Mouse (Mus musculus) E14TG2a.4 (cell line): Measurements from ENCODE around the gene Spop.
A peak's percentile ranks its signal among the peaks of the same experiment; 100 is the strongest.
"Not testable (repeated sequence)": the region's sequence is repeated elsewhere in the genome, so short reads cannot be mapped to it uniquely, and the experiment has no call there.

Source experiments
- H3K27me3 ChIP-seq: 2 replicates; pipeline ENCODE4 v1.6.1; 2014; ENCODE audit warnings: low read length, control low read depth; ENCODE audit not compliant: insufficient read depth
- H3K36me3 ChIP-seq: 2 replicates; pipeline ENCODE4 v1.6.1; 2014; ENCODE audit warnings: low read length, control low read depth; ENCODE audit not compliant: insufficient read depth
- H3K4me1 ChIP-seq: replicated peaks from 2 replicates; pipeline ENCODE4 v1.6.1; 2014; ENCODE audit warnings: low read depth, low read length, control low read depth
- H3K4me3 ChIP-seq: replicated peaks from 2 replicates; pipeline ENCODE4 v1.5.1; 2014; ENCODE audit warnings: mild to moderate bottlenecking, low read length
- H3K9me3 ChIP-seq: 2 replicates; pipeline ENCODE4 v1.6.1; 2014; ENCODE audit warnings: low read length, control low read depth
- CTCF ChIP-seq: conservative IDR thresholded peaks from 2 replicates; pipeline ENCODE4 v1.5.1; 2014; ENCODE audit warnings: low read length
- NANOG ChIP-seq: IDR thresholded peaks from 2 replicates; pipeline ENCODE4 v1.6.1; 2014; ENCODE audit warnings: borderline replicate concordance, low read length, mixed read lengths
- POU5F1 ChIP-seq: IDR thresholded peaks from 2 replicates; pipeline ENCODE4 v1.6.1; 2014; ENCODE audit warnings: low read length, borderline replicate concordance

Gene Spop

GRCm38 (mm10) chr11:95396548-95396947 is 17.3 kb upstream of the Spop start:
- Histone ChIP-seq H3K27me3 (peaks cover 25% of the 10 kb centered on the region), H3K36me3 (peaks cover 16% of the 10 kb centered on the region), H3K4me3 (no peak overlapping the region), H3K4me1 (peaks cover 35% of the 10 kb centered on the region), H3K9me3 (no peaks in the 10 kb centered on the region)
- TF ChIP-seq POU5F1: no peak
- no peak for TF ChIP-seq CTCF
- TF ChIP-seq NANOG: no peak

- Histone ChIP-seq H3K36me3 (peaks cover under 1% of the 10 kb centered on the region; the same call in 1 of the 2 replicates), H3K27me3 (peaks cover 30% of the 10 kb centered on the region), H3K4me1 (peaks cover 34% of the 10 kb centered on the region), H3K4me3 (no peak overlapping the region), H3K9me3 (no peaks in the 10 kb centered on the region)
- TF ChIP-seq NANOG (no peak), CTCF (peak; percentile 100), POU5F1 (no peak)
Observed at GRCm38 (mm10) chr11:95397843-95398835, 15.7 kb upstream of the Spop start.

- no peak for TF ChIP-seq NANOG
- no peak for TF ChIP-seq POU5F1
- no peak for TF ChIP-seq CTCF
- Histone ChIP-seq H3K4me1 (peaks cover 42% of the 10 kb centered on the region), H3K36me3 (no peaks in the 10 kb centered on the region), H3K27me3 (peaks cover 35% of the 10 kb centered on the region), H3K9me3 (no peaks in the 10 kb centered on the region), H3K4me3 (no peak overlapping the region)
Observed at GRCm38 (mm10) chr11:95399520-95400020, 14.3 kb upstream of the Spop start.

GRCm38 (mm10) chr11:95401568-95401967 is 12.3 kb upstream of the Spop start:
- peaks cover 36% of the 10 kb centered on the region for H3K4me1 ChIP-seq
- no peak overlapping the region for H3K4me3 ChIP-seq
- no peaks in the 10 kb centered on the region for H3K36me3 ChIP-seq
- peaks cover 35% of the 10 kb centered on the region for H3K27me3 ChIP-seq
- TF ChIP-seq POU5F1 (no peak), CTCF (no peak)
- no peaks in the 10 kb centered on the region for H3K9me3 ChIP-seq

GRCm38 (mm10) chr11:95402196-95402595 is 11.7 kb upstream of the Spop start:
- H3K9me3 ChIP-seq: no peaks in the 10 kb centered on the region
- no peaks in the 10 kb centered on the region for H3K36me3 ChIP-seq
- peaks cover 35% of the 10 kb centered on the region for H3K4me1 ChIP-seq
- no peak overlapping the region for H3K4me3 ChIP-seq
- TF ChIP-seq CTCF: no peak
- no peak for TF ChIP-seq NANOG
- TF ChIP-seq POU5F1: no peak
- H3K27me3 ChIP-seq: peaks cover 35% of the 10 kb centered on the region

GRCm38 (mm10) chr11:95402658-95403101 is 11.2 kb upstream of the Spop start:
- Histone ChIP-seq H3K9me3 (no peaks in the 10 kb centered on the region), H3K4me1 (peaks cover 40% of the 10 kb centered on the region), H3K36me3 (no peaks in the 10 kb centered on the region), H3K27me3 (peaks cover 35% of the 10 kb centered on the region), H3K4me3 (no peak overlapping the region)
- TF ChIP-seq CTCF: no peak
- TF ChIP-seq NANOG: no peak
- no peak for TF ChIP-seq POU5F1

GRCm38 (mm10) chr11:95403382-95404340 is 10.2 kb upstream of the Spop start:
- TF ChIP-seq POU5F1 (no peak), CTCF (no peak), NANOG (no peak)
- Histone ChIP-seq H3K4me3 (peak overlapping the region; percentile 32), H3K9me3 (no peaks in the 10 kb centered on the region), H3K4me1 (peaks cover 41% of the 10 kb centered on the region), H3K27me3 (peaks cover 32% of the 10 kb centered on the region), H3K36me3 (no peaks in the 10 kb centered on the region)

GRCm38 (mm10) chr11:95405771-95406170 is 8.1 kb upstream of the Spop start:
- no peaks in the 10 kb centered on the region for H3K9me3 ChIP-seq
- H3K27me3 ChIP-seq: peaks cover 15% of the 10 kb centered on the region
- H3K4me3 ChIP-seq: no peak overlapping the region
- H3K4me1 ChIP-seq: peaks cover 35% of the 10 kb centered on the region
- no peak for TF ChIP-seq POU5F1
- TF ChIP-seq CTCF: no peak
- no peak for TF ChIP-seq NANOG
- no peaks in the 10 kb centered on the region for H3K36me3 ChIP-seq

- Histone ChIP-seq H3K27me3 (peaks cover 14% of the 10 kb centered on the region), H3K4me1 (peaks cover 35% of the 10 kb centered on the region)
- H3K36me3 ChIP-seq, H3K9me3 ChIP-seq, H3K4me3 ChIP-seq: not testable (repeated sequence)
Observed at GRCm38 (mm10) chr11:95406398-95406797, 7.5 kb upstream of the Spop start.
